Mouse (Mus musculus) megakaryocyte, embryonic 14.5 days (primary cell): ENCODE results near the gene Naaladl1.

Experiments used
- FLI1 ChIP-seq: IDR thresholded peaks from 2 replicates; pipeline ENCODE4 v1.6.1; 2012; ENCODE audit warnings: low read length, inconsistent platforms, mixed read lengths
- GATA1 ChIP-seq: IDR thresholded peaks from 3 replicates; pipeline ENCODE4 v1.6.1; 2012; ENCODE audit warnings: mixed read lengths, low read length, inconsistent platforms, borderline replicate concordance

GRCm38 (mm10) chr19:6067011-6067723, 38.4 kb upstream of the Naaladl1 start:
- TF ChIP-seq GATA1 (no peak), FLI1 (no peak)
